Mouse (Mus musculus): ENCODE results near the gene Phf21b. TPM values are rescaled to one million over a fixed set of nuclear protein-coding genes. Genes with fewer than 3 reads are reported as not detected.
A peak's percentile ranks its signal among the peaks of the same experiment; 100 is the strongest.
"Not testable (repeated sequence)": the region's sequence is repeated elsewhere in the genome, so short reads cannot be mapped to it uniquely, and the experiment has no call there.

The Phf21b gene
- 16.2 and 18.8 TPM in 2 replicates for polyA plus RNA-seq (2015; fragmentation: Nextera tagmentation; extraction: Ambion mirVana)

DNA sequence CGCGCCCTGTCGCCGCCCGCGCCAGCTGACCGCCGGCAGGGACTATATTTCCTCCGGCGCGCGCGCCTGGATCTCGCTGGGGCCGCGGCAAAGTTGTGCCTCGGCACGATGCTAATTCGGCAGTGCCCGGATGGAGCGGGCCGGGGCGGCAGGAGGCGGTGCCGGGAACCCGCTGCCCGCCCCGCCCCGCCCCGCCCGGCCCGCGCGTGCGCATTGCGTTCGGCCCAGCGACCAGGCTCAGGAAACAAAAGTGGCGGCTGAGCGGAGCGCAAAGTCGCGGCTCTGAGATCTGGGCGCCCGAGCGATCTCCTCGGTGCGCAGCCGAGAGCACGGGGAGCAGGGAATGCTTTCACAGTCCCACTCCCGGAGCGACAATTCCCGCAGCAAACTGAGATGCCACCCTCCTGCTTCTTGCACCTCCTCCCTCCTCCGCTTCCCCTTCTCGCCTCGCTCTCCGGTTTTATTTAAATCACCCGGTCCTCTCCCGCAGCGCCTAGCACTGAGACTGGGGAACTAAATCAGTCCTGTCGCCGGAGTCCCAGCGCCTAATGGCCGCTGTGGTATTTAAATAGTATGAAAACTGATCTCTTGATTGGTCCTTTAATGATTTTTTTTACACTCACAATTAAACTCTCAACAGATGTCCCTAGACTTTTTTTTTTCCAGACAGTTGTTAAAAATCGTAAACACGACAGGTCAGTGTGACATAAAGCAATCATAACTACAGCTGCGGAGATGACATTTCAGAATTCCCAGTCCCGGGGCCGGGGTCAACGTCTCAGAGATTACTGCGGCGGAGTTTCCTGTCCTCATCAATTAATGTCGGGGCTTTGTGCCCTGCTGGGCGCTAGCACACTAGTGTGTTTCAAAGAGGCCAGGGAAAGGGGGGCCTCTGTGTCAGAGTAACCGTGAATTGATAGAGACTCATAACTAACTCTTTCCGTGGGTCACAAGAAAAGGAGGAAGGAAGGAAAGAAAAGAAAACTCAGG lies at the start of gene Phf21b:
Gene Phf21b, minus strand, starts transcription at position 44 of the 990 bp plus-strand sequence.
- no peaks in the 10 kb centered on the region for H3K9me3 ChIP-seq
- peak within 1 kb of the TSS; percentile 94 for H3K9ac ChIP-seq (replicated peaks)
- H3K36me3 ChIP-seq, result no peaks in the 10 kb centered on the region
- 0 out of 2 replicates have a peak, but pooled peaks cover 9% of the 10 kb centered on the region for H3K27me3 ChIP-seq
- WGBS, result under 1% methylated on average over 70 of the region's 76 CpGs
- H3K27ac ChIP-seq, result peak within 1 kb of the TSS; percentile 98
- peak within 1 kb of the TSS; percentile 83 for H3K4me2 ChIP-seq (replicated peaks)
- peak; percentile 68 for ATAC-seq
- peaks cover 28% of the 10 kb centered on the region for H3K4me1 ChIP-seq (replicated peaks)
- H3K4me3 ChIP-seq (replicated peaks), result peak within 1 kb of the TSS; percentile 90

DNA sequence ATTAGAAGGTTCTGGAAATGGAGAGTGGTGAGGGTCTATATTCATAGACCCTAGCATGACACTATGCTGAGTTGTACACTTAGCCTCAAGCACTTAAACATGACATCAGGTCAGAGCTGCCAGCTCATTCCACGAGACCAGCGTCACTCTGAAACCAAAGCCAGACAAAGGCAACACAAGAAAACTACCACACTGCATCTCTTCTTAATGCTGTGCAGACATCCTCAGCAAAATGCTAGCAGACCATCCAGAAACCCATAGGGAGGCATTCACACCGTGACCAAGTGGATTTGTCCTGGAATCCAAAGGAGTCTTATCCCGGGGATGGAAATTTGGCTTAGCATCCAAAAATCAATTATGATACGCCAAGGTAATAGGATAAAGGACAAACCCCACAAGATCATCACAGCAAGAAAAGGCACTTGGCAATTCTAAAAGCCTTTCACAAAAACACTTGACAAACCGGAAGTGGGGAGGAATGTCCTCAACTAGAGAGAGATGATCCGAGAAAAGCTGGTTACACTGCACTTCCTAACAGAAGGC lies 48.1 kb upstream of the Phf21b start:
- no peak overlapping the region for H3K4me2 ChIP-seq (replicated peaks)
- 0 out of 2 replicates have a peak, but pooled peaks have one; percentile 55 for ATAC-seq
- no peak overlapping the region for H3K9ac ChIP-seq (replicated peaks)
- no peak overlapping the region for H3K27ac ChIP-seq
- no peak overlapping the region for H3K4me3 ChIP-seq (replicated peaks)
- WGBS, result 35% methylated on average over 7 of the region's 7 CpGs
- no peaks in the 10 kb centered on the region for H3K36me3 ChIP-seq
- H3K9me3 ChIP-seq, result no peaks in the 10 kb centered on the region
- H3K4me1 ChIP-seq (replicated peaks), result peaks cover 14% of the 10 kb centered on the region
- peaks cover 66% of the 10 kb centered on the region for H3K27me3 ChIP-seq

DNA sequence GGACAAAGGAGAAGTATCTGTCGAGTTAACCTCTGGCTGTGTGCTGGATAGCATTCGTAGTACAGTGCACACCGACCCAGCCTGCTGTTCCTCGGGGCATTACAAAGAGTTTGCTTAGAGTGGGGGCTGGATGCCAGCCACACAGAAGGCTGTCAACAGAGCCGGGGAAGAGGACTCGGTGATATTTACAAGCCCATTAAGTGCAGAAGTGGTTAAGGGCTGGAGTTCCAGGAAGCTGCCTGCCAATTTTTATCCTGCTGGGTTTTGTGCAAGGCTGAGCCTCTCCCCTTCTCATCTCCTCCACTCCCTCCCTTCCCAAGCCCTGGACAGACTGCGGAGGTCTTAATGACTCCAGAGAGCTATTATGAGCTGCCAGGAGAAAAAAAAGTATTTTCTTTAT lies 42.2 kb upstream of the Phf21b start:
- H3K27ac ChIP-seq, result peak overlapping the region; percentile 54; the same call in 1 of the 2 replicates
- peaks cover 12% of the 10 kb centered on the region for H3K4me1 ChIP-seq (replicated peaks)
- H3K4me2 ChIP-seq (replicated peaks), result peak overlapping the region; percentile 12; the same call in 1 of the 2 replicates
- ATAC-seq, result peak; percentile 68
- H3K27me3 ChIP-seq, result peaks cover 35% of the 10 kb centered on the region
- 38% methylated on average over 7 of the region's 7 CpGs for WGBS
- H3K9me3 ChIP-seq, result peaks cover 4% of the 10 kb centered on the region; the same call in 1 of the 2 replicates
- no peak overlapping the region for H3K9ac ChIP-seq (replicated peaks)
- H3K36me3 ChIP-seq, result no peaks in the 10 kb centered on the region
- H3K4me3 ChIP-seq (replicated peaks), result no peak overlapping the region

DNA sequence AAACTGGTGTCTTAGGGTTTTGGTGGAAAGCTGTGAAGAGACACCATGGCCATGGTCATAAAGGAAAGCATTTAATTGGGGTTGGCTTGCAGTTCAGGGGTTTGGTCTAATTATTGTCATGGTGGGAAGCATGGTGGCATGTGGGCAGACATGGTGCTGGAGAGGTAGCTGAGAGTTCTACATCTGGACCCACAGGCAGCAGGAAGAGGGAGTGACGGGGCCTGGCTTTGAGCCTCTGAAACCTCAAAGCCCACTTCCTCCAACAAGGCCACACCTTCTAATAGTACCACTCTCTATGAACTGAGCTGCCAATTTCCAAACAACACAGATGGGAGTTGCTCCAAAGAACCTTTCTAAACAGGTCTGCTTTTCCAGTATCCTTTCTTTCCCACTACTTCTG lies 40.8 kb upstream of the Phf21b start:
- 84% methylated on average over 1 of the region's 1 CpGs for WGBS
- Histone ChIP-seq H3K27ac (no peak overlapping the region), H3K27me3 (peaks cover 31% of the 10 kb centered on the region), H3K36me3 (no peaks in the 10 kb centered on the region), H3K9me3 (peaks cover 4% of the 10 kb centered on the region; the same call in 1 of the 2 replicates), H3K4me3 (replicated peaks) (no peak overlapping the region), H3K4me2 (replicated peaks) (no peak overlapping the region), H3K9ac (replicated peaks) (no peak overlapping the region), H3K4me1 (replicated peaks) (peaks cover 12% of the 10 kb centered on the region)
- no peak for ATAC-seq

DNA sequence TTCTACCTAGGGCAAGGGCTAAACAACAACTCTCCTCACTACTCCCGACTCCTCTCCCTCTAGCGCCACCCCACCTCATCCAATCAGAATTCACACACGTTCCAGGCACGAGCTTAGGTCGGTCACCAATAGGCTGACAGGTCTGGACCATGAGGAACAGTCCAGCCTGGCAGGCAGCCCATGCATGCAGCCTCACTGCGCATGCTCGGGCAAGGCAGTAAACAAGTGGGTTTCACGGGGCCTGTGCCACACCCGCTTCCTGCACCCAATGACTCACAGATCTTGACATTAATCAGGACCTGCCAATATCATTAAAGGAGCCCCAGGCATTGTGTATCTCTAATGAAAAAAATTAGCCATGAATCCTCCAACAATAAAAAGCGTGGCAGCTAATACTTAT lies 40.4 kb upstream of the Phf21b start:
- WGBS, result 77% methylated on average over 10 of the region's 10 CpGs
- not testable (repeated sequence) for H3K36me3 ChIP-seq; H3K27ac ChIP-seq; H3K4me3 ChIP-seq (replicated peaks); ATAC-seq; H3K4me2 ChIP-seq (replicated peaks); H3K9ac ChIP-seq (replicated peaks); H3K9me3 ChIP-seq
- Histone ChIP-seq H3K27me3 (peaks cover 27% of the 10 kb centered on the region), H3K4me1 (replicated peaks) (peaks cover 15% of the 10 kb centered on the region)

DNA sequence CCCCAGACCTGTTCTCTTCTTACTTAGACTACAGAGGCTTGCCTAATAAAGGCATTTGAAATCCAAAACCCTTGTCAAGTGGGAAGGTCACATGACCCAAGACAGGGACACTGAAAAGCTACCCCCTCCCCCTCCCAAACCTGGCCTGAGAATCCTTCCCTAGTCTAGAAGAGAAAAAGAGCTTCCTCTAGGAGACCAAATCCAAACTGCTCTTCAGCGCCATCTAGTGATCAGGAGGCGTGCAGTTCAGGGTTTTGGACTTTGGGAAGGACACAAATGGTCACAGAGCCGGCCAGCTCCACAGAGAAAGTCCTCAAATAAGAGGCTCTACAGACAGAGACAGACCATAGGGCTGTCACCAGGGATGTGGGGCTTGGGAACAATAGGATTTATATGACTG lies 35.8 kb upstream of the Phf21b start:
- Histone ChIP-seq H3K4me2 (replicated peaks) (no peak overlapping the region), H3K4me1 (replicated peaks) (peaks cover 14% of the 10 kb centered on the region), H3K27me3 (0 out of 2 replicates have a peak, but pooled peaks cover 3% of the 10 kb centered on the region), H3K36me3 (no peaks in the 10 kb centered on the region), H3K9ac (replicated peaks) (no peak overlapping the region), H3K27ac (no peak overlapping the region), H3K4me3 (replicated peaks) (no peak overlapping the region), H3K9me3 (peaks cover 4% of the 10 kb centered on the region; the same call in 1 of the 2 replicates)
- 2% methylated on average over 3 of the region's 3 CpGs for WGBS
- ATAC-seq, result peak; percentile 40

DNA sequence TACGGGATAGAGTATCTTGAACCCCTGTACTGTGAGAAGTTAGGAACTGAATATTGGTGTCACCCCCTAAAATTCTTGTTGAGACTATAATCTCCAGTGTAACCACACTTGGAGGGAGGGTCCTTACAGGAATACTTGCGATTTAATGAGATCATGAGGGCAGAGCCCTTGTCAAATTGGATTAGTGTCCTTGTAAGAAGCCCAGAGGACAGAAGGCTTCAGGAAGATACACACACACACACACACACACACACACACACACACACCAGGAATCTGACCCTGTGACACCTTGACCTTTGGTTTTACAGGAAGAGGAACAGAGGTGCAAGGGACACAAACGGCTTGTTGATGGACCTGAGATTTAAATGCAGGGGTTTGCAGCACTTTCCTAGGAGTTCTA lies 35.4 kb upstream of the Phf21b start:
- no peak overlapping the region for H3K9ac ChIP-seq (replicated peaks)
- no peak overlapping the region for H3K4me3 ChIP-seq (replicated peaks)
- peaks cover 4% of the 10 kb centered on the region; the same call in 1 of the 2 replicates for H3K9me3 ChIP-seq
- H3K4me1 ChIP-seq (replicated peaks), result peaks cover 14% of the 10 kb centered on the region
- H3K36me3 ChIP-seq, result no peaks in the 10 kb centered on the region
- 38% methylated on average over 3 of the region's 3 CpGs for WGBS
- no peak overlapping the region for H3K27ac ChIP-seq
- no peak overlapping the region for H3K4me2 ChIP-seq (replicated peaks)
- H3K27me3 ChIP-seq, result 0 out of 2 replicates have a peak, but pooled peaks cover 3% of the 10 kb centered on the region
- ATAC-seq, result no peak

DNA sequence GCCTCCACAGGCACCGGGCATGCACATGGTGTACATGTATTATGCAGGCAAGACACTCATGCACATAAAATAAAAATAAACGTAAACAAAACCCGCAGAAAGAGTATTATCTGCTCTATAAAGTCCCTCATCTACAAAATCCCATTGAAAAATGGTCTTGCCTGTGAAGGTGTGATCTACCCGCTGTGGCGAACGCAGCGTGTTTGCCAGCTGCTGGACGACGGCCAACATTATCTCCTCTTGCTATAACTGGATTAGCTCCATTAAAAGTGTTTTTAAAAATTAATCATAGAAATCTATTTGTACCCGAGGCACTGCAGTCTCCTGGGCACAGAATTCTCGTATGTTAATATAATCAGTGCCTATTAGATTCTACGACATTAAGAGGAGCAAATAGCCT lies 32.2 kb upstream of the Phf21b start:
- 0 out of 2 replicates have a peak, but pooled peaks cover 3% of the 10 kb centered on the region for H3K27me3 ChIP-seq
- H3K4me3 ChIP-seq (replicated peaks), result no peak overlapping the region
- H3K27ac ChIP-seq, result no peak overlapping the region
- H3K9me3 ChIP-seq, result no peaks in the 10 kb centered on the region
- H3K36me3 ChIP-seq, result no peaks in the 10 kb centered on the region
- 64% methylated on average over 12 of the region's 12 CpGs for WGBS
- H3K4me1 ChIP-seq (replicated peaks), result peaks cover 14% of the 10 kb centered on the region
- H3K9ac ChIP-seq (replicated peaks), result no peak overlapping the region; the same call in 1 of the 2 replicates
- no peak overlapping the region for H3K4me2 ChIP-seq (replicated peaks)
- no peak for ATAC-seq

DNA sequence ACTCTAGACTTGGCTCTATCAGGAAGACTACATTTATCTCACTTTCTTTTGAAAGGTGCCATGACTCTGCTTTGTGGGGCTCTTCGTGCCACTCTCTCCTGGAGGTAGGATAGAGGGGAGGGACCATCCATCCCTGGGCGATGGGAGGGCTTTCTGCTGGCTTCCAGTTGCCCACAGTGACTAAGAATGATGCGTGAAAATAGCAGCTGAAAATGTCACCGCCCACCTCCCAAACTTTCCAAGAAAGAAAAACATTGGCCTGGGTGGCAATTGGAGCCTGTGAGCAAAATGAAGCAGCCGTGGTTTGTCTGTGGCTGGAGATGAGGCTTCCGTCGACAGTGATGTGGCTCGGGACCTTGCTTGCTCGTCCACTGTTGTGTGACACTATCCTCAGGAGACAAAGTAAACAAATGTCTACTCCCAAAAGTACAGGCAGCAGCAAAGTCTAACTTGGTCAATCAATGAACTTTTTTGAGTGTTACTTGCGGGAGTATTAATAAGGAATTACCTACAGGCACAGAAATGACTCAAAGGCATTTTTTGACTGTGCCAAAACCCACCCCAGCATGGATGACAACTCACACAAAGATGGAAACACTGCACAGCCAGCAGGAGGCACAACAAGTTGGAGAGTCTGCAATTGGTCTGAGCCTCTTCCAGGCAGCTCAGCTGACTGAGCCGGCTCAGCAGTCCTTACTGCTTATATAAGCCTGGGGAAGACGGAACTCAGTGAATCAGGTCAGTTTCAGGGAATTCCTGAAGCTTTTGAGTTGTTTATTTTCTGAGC lies 21.4 kb upstream of the Phf21b start:
- no peaks in the 10 kb centered on the region for H3K27me3 ChIP-seq
- 88% methylated on average over 12 of the region's 12 CpGs for WGBS
- ATAC-seq, result no peak

DNA sequence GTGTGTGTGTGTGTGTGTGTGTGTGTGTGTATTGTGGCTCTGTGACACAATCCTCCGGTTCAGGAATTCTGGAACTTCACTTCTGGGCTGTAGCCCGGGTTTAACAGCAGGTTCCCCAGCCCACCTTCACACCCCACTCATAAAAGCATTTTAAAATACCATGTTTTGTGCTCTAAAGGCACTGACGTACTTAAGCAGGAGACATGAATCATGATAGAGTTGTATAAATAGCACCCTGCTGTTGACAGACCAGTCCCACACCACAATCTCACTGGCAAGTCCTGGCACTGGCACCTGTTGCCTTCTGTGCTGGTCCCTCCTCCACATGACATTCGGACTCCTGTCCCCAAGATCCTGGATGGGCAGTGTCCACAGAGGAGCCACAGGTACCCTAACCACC lies 18.0 kb upstream of the Phf21b start:
- no peaks in the 10 kb centered on the region for H3K36me3 ChIP-seq
- 89% methylated on average over 4 of the region's 4 CpGs for WGBS
- ATAC-seq, result no peak

More for the DNA sequence above, 21.4 kb upstream of the Phf21b start:
- H3K36me3 ChIP-seq, result no peaks in the 10 kb centered on the region
- no peaks in the 10 kb centered on the region for H3K9me3 ChIP-seq
- no peak overlapping the region for H3K9ac ChIP-seq (replicated peaks)
- no peak overlapping the region for H3K4me2 ChIP-seq (replicated peaks)
- no peaks in the 10 kb centered on the region for H3K4me1 ChIP-seq (replicated peaks)
- no peak overlapping the region for H3K4me3 ChIP-seq (replicated peaks)
- no peak overlapping the region for H3K27ac ChIP-seq

DNA sequence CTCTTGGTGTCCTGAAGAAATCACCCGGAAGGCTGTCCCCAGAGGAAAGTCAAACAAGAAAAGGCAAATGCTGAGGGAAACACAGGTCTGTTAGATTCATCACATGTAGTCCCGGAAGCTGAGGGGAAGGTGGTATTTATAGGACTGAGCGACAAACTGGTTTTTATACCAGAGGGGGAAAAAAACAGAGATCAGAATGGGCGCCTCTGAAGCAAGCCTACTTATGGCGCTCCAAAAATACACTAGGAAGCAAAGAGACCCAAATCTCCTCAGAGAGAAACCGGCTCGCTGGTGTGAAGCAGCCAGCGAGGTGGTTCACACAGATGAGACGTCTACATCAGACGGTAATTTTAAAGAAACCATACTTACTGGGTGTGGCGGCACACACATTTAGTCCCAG lies 17.2 kb upstream of the Phf21b start:
- H3K9ac ChIP-seq (replicated peaks), result no peak overlapping the region
- H3K27me3 ChIP-seq, result no peaks in the 10 kb centered on the region
- H3K4me1 ChIP-seq (replicated peaks), result no peaks in the 10 kb centered on the region
- 90% methylated on average over 11 of the region's 11 CpGs for WGBS
- H3K9me3 ChIP-seq, result no peaks in the 10 kb centered on the region
- no peak for ATAC-seq
- no peak overlapping the region for H3K27ac ChIP-seq
- no peaks in the 10 kb centered on the region for H3K36me3 ChIP-seq
- H3K4me2 ChIP-seq (replicated peaks), result no peak overlapping the region
- H3K4me3 ChIP-seq (replicated peaks), result no peak overlapping the region

More for the DNA sequence above, 18.0 kb upstream of the Phf21b start:
- no peak overlapping the region for H3K4me2 ChIP-seq (replicated peaks)
- H3K9ac ChIP-seq (replicated peaks), result no peak overlapping the region
- H3K4me1 ChIP-seq (replicated peaks), result no peaks in the 10 kb centered on the region
- no peaks in the 10 kb centered on the region for H3K9me3 ChIP-seq
- H3K27ac ChIP-seq, result no peak overlapping the region
- no peaks in the 10 kb centered on the region for H3K27me3 ChIP-seq
- H3K4me3 ChIP-seq (replicated peaks), result no peak overlapping the region
